Mouse (Mus musculus) myocyte (in vitro differentiated cells): ENCODE measurements around the gene Gm11985. TPM values are rescaled to one million over a fixed set of nuclear protein-coding genes. Genes with fewer than 3 reads are reported as not detected.

ENCODE experiments used
- H3K27me3 ChIP-seq: one replicate; pipeline ENCODE4 v1.6.1; 2011; ENCODE audit not compliant: control insufficient read depth, insufficient read depth, insufficient read length
- H3K36me3 ChIP-seq: one replicate; pipeline ENCODE4 v1.6.1; 2011; ENCODE audit not compliant: control insufficient read depth, insufficient read depth
- H3K4me2 ChIP-seq: one replicate; pipeline ENCODE4 v1.6.1; 2011; ENCODE audit warnings: low read depth, control low read depth
- H3K4me3 ChIP-seq: one replicate; pipeline ENCODE4 v1.5.1; 2011; ENCODE audit warnings: mild to moderate bottlenecking, control low read depth, moderate library complexity
- H3K79me2 ChIP-seq: one replicate; pipeline ENCODE4 v1.6.1; 2011; ENCODE audit not compliant: control insufficient read depth, insufficient read depth
- H3ac ChIP-seq: one replicate; pipeline ENCODE4 v1.6.1; 2011; ENCODE audit not compliant: control insufficient read depth, insufficient read length
- CEBPB ChIP-seq: IDR thresholded peaks from 2 replicates; pipeline ENCODE4 v1.6.1; 2011; ENCODE audit warnings: mild to moderate bottlenecking, moderate library complexity; ENCODE audit not compliant: poor library complexity, insufficient read depth, severe bottlenecking
- E2F4 ChIP-seq: IDR thresholded peaks from one replicate; pipeline ENCODE4 v1.6.1; 2011; ENCODE audit warnings: mild to moderate bottlenecking, control low read depth, moderate library complexity; ENCODE audit not compliant: insufficient read depth
- MAX ChIP-seq: IDR thresholded peaks from one replicate; pipeline ENCODE4 v1.6.1; 2011; ENCODE audit warnings: low read depth, mild to moderate bottlenecking, control low read depth
- MYOD1 ChIP-seq, 3 experiments: IDR thresholded peaks; one replicate each; pipeline ENCODE4 v1.6.1; 2011; ENCODE audit warnings: control low read depth in 2 of 3, low read depth in 2 of 3, mild to moderate bottlenecking in 2 of 3, moderate library complexity in 1 of 3; ENCODE audit not compliant: insufficient read length in 2 of 3, control insufficient read depth in 1 of 3
- MYOG ChIP-seq, 3 experiments: IDR thresholded peaks; one replicate each; pipeline ENCODE4 v1.6.1; 2011; ENCODE audit warnings: control low read depth in 2 of 3, low read depth in 2 of 3, mild to moderate bottlenecking in 2 of 3; ENCODE audit not compliant: insufficient read length in 2 of 3, control insufficient read depth in 1 of 3, insufficient read depth in 1 of 3
- POLR2A ChIP-seq: IDR thresholded peaks from one replicate; pipeline ENCODE4 v1.6.1; 2011; ENCODE audit warnings: low read depth, mild to moderate bottlenecking, control low read depth, moderate library complexity; ENCODE audit not compliant: insufficient read length
- POLR2AphosphoS2 ChIP-seq: IDR thresholded peaks from one replicate; pipeline ENCODE4 v1.6.1; 2011; ENCODE audit warnings: low read depth, control low read depth; ENCODE audit not compliant: insufficient read length
- REST ChIP-seq: IDR thresholded peaks from one replicate; pipeline ENCODE4 v1.6.1; 2011; ENCODE audit warnings: mild to moderate bottlenecking, control low read depth, moderate library complexity; ENCODE audit not compliant: insufficient read depth, insufficient read length
- SRF ChIP-seq: IDR thresholded peaks from one replicate; pipeline ENCODE4 v1.6.1; 2011; ENCODE audit warnings: low read depth; ENCODE audit not compliant: control insufficient read depth, insufficient read length
- TCF12 ChIP-seq: IDR thresholded peaks from one replicate; pipeline ENCODE4 v1.6.1; 2011; ENCODE audit warnings: mild to moderate bottlenecking, control low read depth; ENCODE audit not compliant: poor library complexity, insufficient read depth, severe bottlenecking
- TCF3 ChIP-seq: IDR thresholded peaks from one replicate; pipeline ENCODE4 v1.6.1; 2011; ENCODE audit warnings: low read depth, control low read depth; ENCODE audit not compliant: insufficient read length
- USF1 ChIP-seq: IDR thresholded peaks from one replicate; pipeline ENCODE4 v1.6.1; 2011; ENCODE audit warnings: low read depth, mild to moderate bottlenecking, control low read depth, moderate library complexity
- polyA plus RNA-seq: library from polyadenylated mRNA; unstranded; fragments of >200 nt; fragmentation: generic; extraction: Trizol; gene quantifications from one replicate; pipeline ENCODE4 v1.2.1, GENCODE M21; 2012; ENCODE audit warnings: missing spikeins

Gm11985 gene
- polyA plus RNA-seq, 1 experiment, result not detected

- Histone ChIP-seq H3K4me3 (no peak overlapping the region), H3K4me2 (no peak overlapping the region), H3K36me3 (no peaks in the 10 kb centered on the region), H3ac (no peak overlapping the region), H3K27me3 (no peaks in the 10 kb centered on the region), H3K79me2 (no peaks in the 10 kb centered on the region)
- no peak for TF ChIP-seq MYOG (IDR thresholded peaks at IDR 0.05; ENCODE audit: control insufficient read depth in 1 of 3, insufficient read depth in 1 of 3, insufficient read length in 2 of 3, low read depth in 2 of 3)
- TF ChIP-seq MYOD1 (IDR thresholded peaks at IDR 0.05; ENCODE audit: control insufficient read depth in 1 of 3, insufficient read length in 2 of 3, low read depth in 2 of 3), result no peak
- no peak for TF ChIP-seq USF1
- TF ChIP-seq POLR2AphosphoS2, result no peak
- TF ChIP-seq POLR2A, result no peak
- TF ChIP-seq TCF3, result no peak
- no peak for TF ChIP-seq MAX
- no peak for TF ChIP-seq E2F4
- TF ChIP-seq TCF12, result no peak
- no peak for TF ChIP-seq SRF
Observed at GRCm38 (mm10) chr11:7138370-7138769, 50.0 kb downstream of the Gm11985 start.

- Histone ChIP-seq H3K4me2 (no peak overlapping the region), H3K4me3 (no peak overlapping the region), H3K36me3 (no peaks in the 10 kb centered on the region), H3K79me2 (no peaks in the 10 kb centered on the region), H3K27me3 (no peaks in the 10 kb centered on the region), H3ac (no peak overlapping the region)
- TF ChIP-seq SRF (no peak), E2F4 (no peak), MAX (no peak), REST (no peak), TCF12 (no peak), TCF3 (no peak), CEBPB (no peak), POLR2AphosphoS2 (no peak), MYOD1 (IDR thresholded peaks at IDR 0.05; ENCODE audit: control insufficient read depth in 1 of 3, insufficient read length in 2 of 3, low read depth in 2 of 3) (no peak), POLR2A (no peak), USF1 (no peak)
Observed at GRCm38 (mm10) chr11:7136246-7136855, 52.0 kb downstream of the Gm11985 start.

GRCm38 (mm10) chr11:7135763-7136162 is 52.6 kb downstream of the Gm11985 start:
- Histone ChIP-seq H3K4me2 (no peak overlapping the region), H3K4me3 (no peak overlapping the region), H3ac (no peak overlapping the region), H3K36me3 (no peaks in the 10 kb centered on the region), H3K27me3 (no peaks in the 10 kb centered on the region), H3K79me2 (no peaks in the 10 kb centered on the region)
- no peak for TF ChIP-seq MYOD1 (IDR thresholded peaks at IDR 0.05; ENCODE audit: control insufficient read depth in 1 of 3, insufficient read length in 2 of 3, low read depth in 2 of 3)
- no peak for TF ChIP-seq POLR2A
- TF ChIP-seq TCF3, result no peak
- no peak for TF ChIP-seq SRF
- no peak for TF ChIP-seq REST
- TF ChIP-seq E2F4, result no peak
- TF ChIP-seq MAX, result no peak
- TF ChIP-seq USF1, result no peak

GRCm38 (mm10) chr11:7135301-7135700 is 53.1 kb downstream of the Gm11985 start:
- H3K27me3 ChIP-seq, result no peaks in the 10 kb centered on the region
- no peaks in the 10 kb centered on the region for H3K79me2 ChIP-seq
- no peaks in the 10 kb centered on the region for H3K36me3 ChIP-seq
- TF ChIP-seq E2F4 (no peak), CEBPB (no peak), MYOD1 (IDR thresholded peaks at IDR 0.05; ENCODE audit: control insufficient read depth in 1 of 3, insufficient read length in 2 of 3, low read depth in 2 of 3) (no peak), REST (no peak), MAX (no peak), POLR2A (no peak), POLR2AphosphoS2 (no peak), USF1 (no peak), TCF3 (no peak), SRF (no peak), MYOG (IDR thresholded peaks at IDR 0.05; ENCODE audit: control insufficient read depth in 1 of 3, insufficient read depth in 1 of 3, insufficient read length in 2 of 3, low read depth in 2 of 3) (no peak), TCF12 (no peak)
- H3ac ChIP-seq, result no peak overlapping the region
- H3K4me3 ChIP-seq, result no peak overlapping the region
- no peak overlapping the region for H3K4me2 ChIP-seq

GRCm38 (mm10) chr11:7134319-7134718 is 54.0 kb downstream of the Gm11985 start:
- TF ChIP-seq MYOD1 (IDR thresholded peaks at IDR 0.05; ENCODE audit: control insufficient read depth in 1 of 3, insufficient read length in 2 of 3, low read depth in 2 of 3) (no peak), CEBPB (no peak), USF1 (no peak), TCF12 (no peak), TCF3 (no peak), E2F4 (no peak), POLR2AphosphoS2 (no peak), MAX (no peak), MYOG (IDR thresholded peaks at IDR 0.05; ENCODE audit: control insufficient read depth in 1 of 3, insufficient read depth in 1 of 3, insufficient read length in 2 of 3, low read depth in 2 of 3) (no peak), SRF (no peak), REST (no peak), POLR2A (no peak)
- H3K36me3 ChIP-seq, result no peaks in the 10 kb centered on the region
- no peak overlapping the region for H3ac ChIP-seq
- H3K4me2 ChIP-seq, result no peak overlapping the region
- no peaks in the 10 kb centered on the region for H3K27me3 ChIP-seq
- no peaks in the 10 kb centered on the region for H3K79me2 ChIP-seq
- no peak overlapping the region for H3K4me3 ChIP-seq
